Mouse (Mus musculus) lung, adult 18-20 months (tissue): ENCODE measurements around the gene Mob3b.

Experiments
- DNase-seq, 2 experiments: peaks; one replicate each; pipeline ENCODE4 v3.0.0; 2022; ENCODE audit warnings: mixed read lengths in 2 of 2

Gene Mob3b

GRCm38 (mm10) chr4:35156751-35157611 lies at the start of gene Mob3b:
Gene Mob3b (minus strand): TSS chr4:35157484.
- peak; percentile 89 to 90 for DNase-seq

- no peak for DNase-seq
Observed at GRCm38 (mm10) chr4:35204659-35205058, 47.4 kb upstream of the Mob3b start.

GRCm38 (mm10) chr4:35203724-35204123 lies 46.4 kb upstream of the Mob3b start:
- no peak for DNase-seq

GRCm38 (mm10) chr4:35201700-35202099 lies 44.4 kb upstream of the Mob3b start:
- DNase-seq: no peak

- no peak for DNase-seq
Observed at GRCm38 (mm10) chr4:35192725-35193124, 35.4 kb upstream of the Mob3b start.

GRCm38 (mm10) chr4:35189794-35190193 lies 32.5 kb upstream of the Mob3b start:
- DNase-seq: no peak

GRCm38 (mm10) chr4:35187617-35188326 lies 30.5 kb upstream of the Mob3b start:
- no peak for DNase-seq

- DNase-seq: no peak
Observed at GRCm38 (mm10) chr4:35177926-35178645, 20.8 kb upstream of the Mob3b start.

- DNase-seq: no peak
Observed at GRCm38 (mm10) chr4:35175566-35175965, 18.3 kb upstream of the Mob3b start.

- DNase-seq: no peak
Observed at GRCm38 (mm10) chr4:35173551-35173950, 16.3 kb upstream of the Mob3b start.

- DNase-seq: no peak
Observed at GRCm38 (mm10) chr4:35172471-35172870, 15.2 kb upstream of the Mob3b start.

GRCm38 (mm10) chr4:35169571-35170125 lies 12.4 kb upstream of the Mob3b start:
- no peak for DNase-seq

GRCm38 (mm10) chr4:35167855-35168254 lies 10.6 kb upstream of the Mob3b start:
- no peak for DNase-seq

- DNase-seq: peak; percentile 17 to 38
Observed at GRCm38 (mm10) chr4:35165947-35166346, 8.7 kb upstream of the Mob3b start.

- DNase-seq: peak; percentile 17 to 77
Observed at GRCm38 (mm10) chr4:35165275-35165674, 8.0 kb upstream of the Mob3b start.

GRCm38 (mm10) chr4:35157815-35158214 lies 531 bp upstream of the Mob3b start:
- peak in 1 of 2 experiments; percentile 24 for DNase-seq

- DNase-seq: peak; percentile 85 to 86
Observed at GRCm38 (mm10) chr4:35156149-35156611, 1.1 kb downstream of the Mob3b start.

- peak; percentile 79 to 83 for DNase-seq
Observed at GRCm38 (mm10) chr4:35155132-35155922, 2.0 kb downstream of the Mob3b start.

GRCm38 (mm10) chr4:35154051-35154450 lies 3.2 kb downstream of the Mob3b start:
- no peak for DNase-seq

- no peak for DNase-seq
Observed at GRCm38 (mm10) chr4:35151756-35152155, 5.5 kb downstream of the Mob3b start, which contains the start of gene Ifnk. Gene Ifnk (plus strand): TSS chr4:35152056.

GRCm38 (mm10) chr4:35150706-35151105 lies 6.6 kb downstream of the Mob3b start:
- DNase-seq: no peak

- DNase-seq: no peak
Observed at GRCm38 (mm10) chr4:35148326-35148725, 9.0 kb downstream of the Mob3b start.
